Mouse (Mus musculus): ENCODE measurements around the gene Ubald1. TPM values are rescaled to one million over a fixed set of nuclear protein-coding genes. Genes with fewer than 3 reads are reported as not detected.

The Ubald1 gene
- 26.4 and 29.9 TPM in 2 replicates for polyA plus RNA-seq (2014; fragmentation: Nextera tagmentation; extraction: Ambion mirVana)

GRCm38 (mm10) chr16:4880136-4880825 is at the start of gene Ubald1:
Gene Ubald1, minus strand, starts transcription at chr16:4880315.
- peaks cover 41% of the 10 kb centered on the region for H3K4me1 ChIP-seq (replicated peaks; ENCODE audit: control insufficient read depth, insufficient read depth, low read length)
- WGBS, result under 1% methylated on average over 48 of the region's 48 CpGs
- H3K4me2 ChIP-seq, result peak within 1 kb of the TSS; percentile 96
- ATAC-seq (replicated peaks; ENCODE audit: low FRiP score) (peak; percentile 84), DNase-seq (ENCODE audit: low spot score) (peak; percentile 99)
- peak within 1 kb of the TSS; percentile 100 for H3K27ac ChIP-seq (ENCODE audit: low read depth, low read length)
- H3K9me3 ChIP-seq (ENCODE audit: control insufficient read depth, low read length), result no peaks in the 10 kb centered on the region
- H3K27me3 ChIP-seq (replicated peaks; ENCODE audit: control insufficient read depth, insufficient read depth, low read length), result no peaks in the 10 kb centered on the region
- H3K36me3 ChIP-seq (ENCODE audit: control insufficient read depth, insufficient read depth, low read length), result peaks cover 6% of the 10 kb centered on the region; the same call in 1 of the 2 replicates
- H3K4me3 ChIP-seq (ENCODE audit: low read depth, low read length), result peak within 1 kb of the TSS; percentile 89
- peak within 1 kb of the TSS; percentile 93 for H3K9ac ChIP-seq (ENCODE audit: low read depth, low read length)

GRCm38 (mm10) chr16:4928474-4928873 is 48.4 kb upstream of the Ubald1 start:
- H3K27me3 ChIP-seq (replicated peaks; ENCODE audit: control insufficient read depth, insufficient read depth, low read length), result no peaks in the 10 kb centered on the region
- DNase-seq (ENCODE audit: low spot score) (no peak), ATAC-seq (replicated peaks; ENCODE audit: low FRiP score) (no peak)
- H3K4me2 ChIP-seq, result no peak overlapping the region
- no peaks in the 10 kb centered on the region for H3K9me3 ChIP-seq (ENCODE audit: control insufficient read depth, low read length)
- no peak overlapping the region for H3K27ac ChIP-seq (ENCODE audit: low read depth, low read length)
- 64% methylated on average over 2 of the region's 2 CpGs for WGBS
- H3K4me1 ChIP-seq (replicated peaks; ENCODE audit: control insufficient read depth, insufficient read depth, low read length), result no peaks in the 10 kb centered on the region
- H3K36me3 ChIP-seq (ENCODE audit: control insufficient read depth, insufficient read depth, low read length), result peaks cover 34% of the 10 kb centered on the region
- no peak overlapping the region for H3K4me3 ChIP-seq (ENCODE audit: low read depth, low read length)
- H3K9ac ChIP-seq (ENCODE audit: low read depth, low read length), result no peak overlapping the region

GRCm38 (mm10) chr16:4927967-4928366 is 47.9 kb upstream of the Ubald1 start:
- no peak for ATAC-seq (replicated peaks; ENCODE audit: low FRiP score)
- peaks cover 31% of the 10 kb centered on the region for H3K36me3 ChIP-seq (ENCODE audit: control insufficient read depth, insufficient read depth, low read length)

GRCm38 (mm10) chr16:4923996-4924395 is 43.9 kb upstream of the Ubald1 start:
- no peaks in the 10 kb centered on the region for H3K4me1 ChIP-seq (replicated peaks; ENCODE audit: control insufficient read depth, insufficient read depth, low read length)
- WGBS, result 90% methylated on average over 5 of the region's 5 CpGs
- H3K27ac ChIP-seq (ENCODE audit: low read depth, low read length), result no peak overlapping the region
- ATAC-seq (replicated peaks; ENCODE audit: low FRiP score) (no peak), DNase-seq (ENCODE audit: low spot score) (no peak)
- no peaks in the 10 kb centered on the region for H3K9me3 ChIP-seq (ENCODE audit: control insufficient read depth, low read length)
- peaks cover 16% of the 10 kb centered on the region for H3K36me3 ChIP-seq (ENCODE audit: control insufficient read depth, insufficient read depth, low read length)
- H3K4me3 ChIP-seq (ENCODE audit: low read depth, low read length), result no peak overlapping the region
- no peak overlapping the region for H3K4me2 ChIP-seq
- no peak overlapping the region for H3K9ac ChIP-seq (ENCODE audit: low read depth, low read length)
- no peaks in the 10 kb centered on the region for H3K27me3 ChIP-seq (replicated peaks; ENCODE audit: control insufficient read depth, insufficient read depth, low read length)

More at GRCm38 (mm10) chr16:4927967-4928366, 47.9 kb upstream of the Ubald1 start:
- Histone ChIP-seq H3K9ac (ENCODE audit: low read depth, low read length) (no peak overlapping the region), H3K4me2 (no peak overlapping the region), H3K27ac (ENCODE audit: low read depth, low read length) (no peak overlapping the region), H3K27me3 (replicated peaks; ENCODE audit: control insufficient read depth, insufficient read depth, low read length) (no peaks in the 10 kb centered on the region), H3K9me3 (ENCODE audit: control insufficient read depth, low read length) (no peaks in the 10 kb centered on the region), H3K4me1 (replicated peaks; ENCODE audit: control insufficient read depth, insufficient read depth, low read length) (no peaks in the 10 kb centered on the region), H3K4me3 (ENCODE audit: low read depth, low read length) (no peak overlapping the region)
- DNase-seq (ENCODE audit: low spot score), result no peak
- 88% methylated on average over 7 of the region's 7 CpGs for whole genome bisulfite sequencing

GRCm38 (mm10) chr16:4922481-4922880 is 42.4 kb upstream of the Ubald1 start:
- no peak overlapping the region for H3K4me2 ChIP-seq
- no peak for ATAC-seq (replicated peaks; ENCODE audit: low FRiP score)
- no peak overlapping the region for H3K27ac ChIP-seq (ENCODE audit: low read depth, low read length)
- no peaks in the 10 kb centered on the region for H3K27me3 ChIP-seq (replicated peaks; ENCODE audit: control insufficient read depth, insufficient read depth, low read length)
- peaks cover 15% of the 10 kb centered on the region; the same call in 1 of the 2 replicates for H3K36me3 ChIP-seq (ENCODE audit: control insufficient read depth, insufficient read depth, low read length)
- DNase-seq (ENCODE audit: low spot score), result no peak
- no peak overlapping the region for H3K4me3 ChIP-seq (ENCODE audit: low read depth, low read length)
- H3K9ac ChIP-seq (ENCODE audit: low read depth, low read length), result no peak overlapping the region
- WGBS, result 85% methylated on average over 6 of the region's 6 CpGs
- H3K4me1 ChIP-seq (replicated peaks; ENCODE audit: control insufficient read depth, insufficient read depth, low read length), result no peaks in the 10 kb centered on the region
- H3K9me3 ChIP-seq (ENCODE audit: control insufficient read depth, low read length), result no peaks in the 10 kb centered on the region

GRCm38 (mm10) chr16:4920556-4920955 is 40.4 kb upstream of the Ubald1 start:
- no peaks in the 10 kb centered on the region for H3K4me1 ChIP-seq (replicated peaks; ENCODE audit: control insufficient read depth, insufficient read depth, low read length)
- 53% methylated on average over 4 of the region's 4 CpGs for WGBS
- H3K9ac ChIP-seq (ENCODE audit: low read depth, low read length), result no peak overlapping the region
- no peaks in the 10 kb centered on the region for H3K27me3 ChIP-seq (replicated peaks; ENCODE audit: control insufficient read depth, insufficient read depth, low read length)
- H3K36me3 ChIP-seq (ENCODE audit: control insufficient read depth, insufficient read depth, low read length), result peaks cover 17% of the 10 kb centered on the region; the same call in 1 of the 2 replicates
- DNase-seq (ENCODE audit: low spot score) (no peak), ATAC-seq (replicated peaks; ENCODE audit: low FRiP score) (no peak)
- H3K4me2 ChIP-seq, result no peak overlapping the region
- H3K9me3 ChIP-seq (ENCODE audit: control insufficient read depth, low read length), result no peaks in the 10 kb centered on the region
- no peak overlapping the region for H3K27ac ChIP-seq (ENCODE audit: low read depth, low read length)
- H3K4me3 ChIP-seq (ENCODE audit: low read depth, low read length), result no peak overlapping the region

GRCm38 (mm10) chr16:4916608-4917007 is 36.5 kb upstream of the Ubald1 start:
- H3K27ac ChIP-seq (ENCODE audit: low read depth, low read length), result no peak overlapping the region
- WGBS, result 90% methylated on average over 2 of the region's 2 CpGs
- no peak overlapping the region for H3K4me2 ChIP-seq
- no peak overlapping the region for H3K4me3 ChIP-seq (ENCODE audit: low read depth, low read length)
- H3K36me3 ChIP-seq (ENCODE audit: control insufficient read depth, insufficient read depth, low read length), result peaks cover 15% of the 10 kb centered on the region; the same call in 1 of the 2 replicates
- H3K4me1 ChIP-seq (replicated peaks; ENCODE audit: control insufficient read depth, insufficient read depth, low read length), result 0 out of 2 replicates have a peak, but pooled peaks cover 2% of the 10 kb centered on the region
- no peak overlapping the region for H3K9ac ChIP-seq (ENCODE audit: low read depth, low read length)
- ATAC-seq (replicated peaks; ENCODE audit: low FRiP score) (no peak), DNase-seq (ENCODE audit: low spot score) (no peak)
- no peaks in the 10 kb centered on the region for H3K27me3 ChIP-seq (replicated peaks; ENCODE audit: control insufficient read depth, insufficient read depth, low read length)
- no peaks in the 10 kb centered on the region for H3K9me3 ChIP-seq (ENCODE audit: control insufficient read depth, low read length)

- H3K36me3 ChIP-seq (ENCODE audit: control insufficient read depth, insufficient read depth, low read length), result peaks cover 19% of the 10 kb centered on the region
- no peak overlapping the region for H3K27ac ChIP-seq (ENCODE audit: low read depth, low read length)
- 79% methylated on average over 3 of the region's 3 CpGs for WGBS
- ATAC-seq (replicated peaks; ENCODE audit: low FRiP score), result no peak
- DNase-seq (ENCODE audit: low spot score), result no peak
- no peak overlapping the region for H3K4me2 ChIP-seq
- H3K27me3 ChIP-seq (replicated peaks; ENCODE audit: control insufficient read depth, insufficient read depth, low read length), result no peaks in the 10 kb centered on the region
- no peak overlapping the region for H3K4me3 ChIP-seq (ENCODE audit: low read depth, low read length)
- H3K9me3 ChIP-seq (ENCODE audit: control insufficient read depth, low read length), result no peaks in the 10 kb centered on the region
- H3K9ac ChIP-seq (ENCODE audit: low read depth, low read length), result no peak overlapping the region
- H3K4me1 ChIP-seq (replicated peaks; ENCODE audit: control insufficient read depth, insufficient read depth, low read length), result 0 out of 2 replicates have a peak, but pooled peaks cover 2% of the 10 kb centered on the region
These were observed 35.8 kb upstream of the Ubald1 start for GRCm38 (mm10) chr16:4915931-4916330.

All from liver, embryonic 11.5 days (tissue).